Mouse (Mus musculus): ENCODE data around the gene Lonrf2. TPM values are rescaled to one million over a fixed set of nuclear protein-coding genes. Genes with fewer than 3 reads are reported as not detected.

Gene Lonrf2
- total RNA-seq, 2 experiments from 2014 or later: 8.7 to 10.6 TPM

- no peak for DNase-seq (ENCODE audit: low spot score in 2 of 2)
These were observed 65.8 kb downstream of the Lonrf2 start for GRCm38 (mm10) chr1:38770676-38771075.

DNA sequence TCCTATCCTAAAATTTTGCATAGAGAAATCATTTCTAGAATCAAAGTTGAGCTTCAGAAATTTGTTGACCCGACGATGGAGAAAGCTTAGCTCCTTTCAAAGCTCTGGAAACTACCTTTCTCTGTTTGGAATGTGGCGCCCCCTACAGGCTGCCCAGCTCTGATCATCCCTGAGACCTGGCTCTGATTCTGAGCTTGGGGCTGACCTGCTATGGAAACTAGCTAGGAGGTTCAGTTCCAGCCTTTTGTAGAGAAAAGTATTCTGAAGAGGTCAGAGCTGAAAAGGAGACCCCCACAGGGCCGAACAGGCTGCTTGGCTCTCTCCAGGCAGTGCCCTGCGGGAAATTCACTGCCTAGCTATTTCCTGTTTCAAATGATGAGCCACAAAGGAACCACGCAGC lies 66.6 kb downstream of the Lonrf2 start:
- peak in 1 of 2 experiments; percentile 15 for DNase-seq (ENCODE audit: low spot score in 2 of 2)

DNA sequence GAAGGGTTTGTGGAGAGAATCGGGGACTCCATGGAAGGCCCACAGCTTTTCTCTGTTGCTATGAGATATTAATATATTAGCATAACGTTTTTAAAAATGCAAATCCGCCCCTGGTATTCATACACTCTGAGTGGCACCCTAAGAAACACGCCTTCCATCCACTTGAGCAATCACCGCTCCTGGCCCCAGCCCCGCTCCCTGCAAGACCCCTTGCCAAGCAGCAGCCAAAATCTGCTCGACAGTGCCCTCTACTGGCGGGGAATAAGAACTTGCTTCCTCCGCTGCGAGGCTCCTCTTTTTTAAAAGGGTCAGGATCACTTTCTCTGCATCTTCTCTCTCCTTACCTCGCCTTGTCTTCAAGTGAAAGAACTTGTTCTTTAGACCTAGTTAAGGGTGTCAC lies 68.7 kb downstream of the Lonrf2 start:
- peak; percentile 44 to 59 for DNase-seq (ENCODE audit: low spot score in 2 of 2)

GRCm38 (mm10) chr1:38766661-38767572 lies 69.6 kb downstream of the Lonrf2 start:
- DNase-seq (ENCODE audit: low spot score in 2 of 2): peak in 1 of 2 experiments; percentile 13

DNA sequence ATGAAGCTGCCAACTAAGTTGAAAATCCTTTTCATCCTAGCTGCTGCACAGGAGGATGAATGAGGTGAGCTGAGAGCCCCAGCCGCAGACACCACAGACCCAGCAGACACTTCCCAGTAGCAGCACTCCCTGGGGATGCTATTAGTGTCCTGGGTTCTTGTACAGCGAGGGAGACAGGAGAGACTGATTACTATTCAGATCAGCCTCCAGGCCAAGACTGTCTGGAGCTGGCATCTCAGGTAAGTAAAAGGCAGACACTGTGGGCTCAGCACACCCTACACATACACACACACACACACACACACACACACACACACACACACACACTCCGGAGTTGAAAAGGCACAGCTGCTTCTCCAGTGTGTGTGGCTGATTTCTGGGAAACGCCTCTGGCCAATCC lies 70.3 kb downstream of the Lonrf2 start:
- DNase-seq (ENCODE audit: low spot score in 2 of 2): no peak

DNA sequence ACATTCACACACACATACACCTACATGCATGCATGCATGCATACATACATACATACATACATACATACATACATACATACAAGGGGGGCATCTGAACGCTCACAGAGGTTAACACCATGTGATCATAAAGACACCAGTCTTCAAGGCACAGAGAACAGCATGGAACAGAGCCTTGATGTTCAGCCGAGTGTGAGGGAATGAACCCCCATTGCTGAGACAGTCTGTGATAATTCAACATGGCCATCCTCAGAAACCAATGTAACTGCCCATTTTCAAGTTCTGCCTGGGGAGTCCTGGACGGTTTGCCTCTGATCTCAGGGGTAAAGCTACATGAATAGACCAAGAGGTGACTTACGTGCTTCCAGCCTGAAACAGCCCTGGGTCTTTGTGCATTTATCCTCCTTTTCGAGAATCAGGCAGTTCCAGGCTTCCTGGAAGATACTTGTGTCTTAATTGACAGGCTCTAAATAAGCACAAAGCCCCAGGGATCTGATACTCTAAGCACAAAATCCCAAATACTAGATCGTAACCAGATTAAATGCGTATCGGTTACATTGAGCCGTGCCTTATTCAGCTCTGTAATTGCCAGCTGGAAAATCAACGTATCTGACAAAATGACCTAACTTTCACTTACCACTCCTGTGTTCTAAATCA lies 72.4 kb downstream of the Lonrf2 start:
- no peak for DNase-seq (ENCODE audit: low spot score in 2 of 2)

- no peak for DNase-seq (ENCODE audit: low spot score in 2 of 2)
These were observed 76.1 kb downstream of the Lonrf2 start for GRCm38 (mm10) chr1:38760424-38760823.

DNA sequence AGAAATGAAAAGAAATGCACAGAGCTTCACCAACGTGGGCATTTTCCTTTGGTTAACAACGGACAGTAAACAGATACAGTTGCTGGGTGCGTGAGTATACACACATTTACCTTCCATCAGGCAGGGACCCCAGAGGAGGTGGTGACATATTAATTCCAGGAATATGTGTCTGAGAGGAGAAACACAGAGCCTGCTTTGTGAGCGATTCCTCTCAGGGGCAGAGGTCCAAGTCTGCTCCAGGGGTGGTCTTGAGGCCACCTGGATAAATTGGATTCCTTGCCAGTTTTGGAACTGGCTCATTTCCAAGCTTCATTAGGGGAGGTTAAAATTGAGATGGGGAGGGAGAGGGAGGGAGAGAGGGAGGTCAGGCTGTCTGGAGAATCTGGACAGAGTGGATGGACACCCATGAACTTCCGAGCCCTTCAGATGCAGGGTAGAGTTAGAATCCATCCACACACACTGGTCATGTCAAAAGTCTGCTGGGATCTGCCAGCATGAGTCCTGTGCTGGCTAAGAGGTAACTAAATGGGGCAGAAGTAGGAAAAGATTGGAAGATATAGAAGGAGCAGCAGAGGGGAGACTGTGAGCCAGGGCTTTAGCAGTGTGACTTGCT lies 78.6 kb downstream of the Lonrf2 start:
- DNase-seq (ENCODE audit: low spot score in 2 of 2): no peak

- no peak for DNase-seq (ENCODE audit: low spot score in 2 of 2)
These were observed 92.6 kb downstream of the Lonrf2 start for GRCm38 (mm10) chr1:38743863-38744262.

Other genes starting within 250 kb of the Lonrf2 start
- gene Aff3, start 171.8 kb downstream of the Lonrf2 start, total RNA-seq (2021): 10 to 100 TPM; 15.3 to 16.4 TPM
- 1 to 10 TPM; 3.8 to 5.3 TPM for gene Chst10, start 61.5 kb upstream of the Lonrf2 start, total RNA-seq (2021)
- gene Nms, start 102.4 kb upstream of the Lonrf2 start, total RNA-seq (2021): not detected
- gene Pdcl3, start 148.9 kb upstream of the Lonrf2 start, total RNA-seq (2021): 10 to 100 TPM; 73.4 to 79.3 TPM